Mouse (Mus musculus) telencephalon, adult 2 months (tissue): ENCODE measurements at regions not wholly inside any gene's neighbourhood (a gene's known extent, or its start where the extent isn't known, plus 50 kb on each side); places are given as distances from the start of the nearest gene placed in this dataset.

Source experiments
- DNase-seq: peaks from one replicate; pipeline ENCODE4 v3.0.0-alpha.2; 2011; ENCODE audit warnings: low read depth, low spot score

DNA sequence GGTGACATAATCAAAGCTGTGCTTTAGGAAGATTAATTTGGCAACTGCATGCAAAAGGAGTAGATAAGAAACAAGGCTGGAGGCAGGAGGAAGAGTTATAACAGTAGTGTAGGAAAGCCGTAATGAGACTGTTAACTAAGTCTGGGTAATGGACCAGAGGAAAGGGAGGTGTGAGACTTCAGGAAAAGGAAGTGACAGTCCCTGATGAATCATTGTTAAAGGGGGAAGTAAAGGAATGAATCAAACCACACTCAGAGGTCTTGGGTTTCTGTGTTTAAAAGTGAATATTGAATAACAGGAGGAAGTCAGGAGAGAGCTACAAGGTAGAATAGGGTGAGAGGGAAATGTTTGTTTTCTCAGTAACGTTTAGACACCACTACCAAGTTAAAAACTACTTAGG, 1175.9 kb downstream of the Diaph3 start:
- no peak for DNase-seq

DNA sequence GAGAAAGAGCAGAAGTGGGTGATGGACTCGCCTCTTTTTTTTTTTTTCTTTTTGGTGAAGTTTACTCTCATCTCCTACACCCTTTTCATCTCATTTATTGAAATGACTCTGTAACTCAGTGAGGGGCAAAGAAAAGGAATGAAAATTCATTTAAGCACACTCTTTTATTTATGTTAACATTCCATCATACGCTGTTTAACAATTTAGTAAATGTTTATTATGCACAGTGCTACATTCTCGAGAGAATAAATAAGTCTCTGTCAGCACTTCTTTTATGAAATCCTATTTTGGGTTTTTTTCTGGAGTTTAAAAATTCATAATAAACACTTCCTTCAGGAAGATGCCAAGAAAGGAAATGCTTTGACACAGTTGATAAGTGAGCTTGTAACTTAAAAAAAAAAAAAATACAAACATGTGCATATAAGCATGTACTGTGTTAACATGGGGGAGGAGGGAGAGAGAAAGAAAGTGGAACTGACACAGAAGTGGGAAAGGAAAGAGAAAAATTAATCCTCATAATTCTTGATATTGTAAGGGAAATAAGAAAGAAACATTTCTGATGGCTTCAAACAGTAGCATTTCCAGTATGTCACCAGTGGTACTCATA, 1195.2 kb downstream of the Diaph3 start:
- DNase-seq, result no peak

DNA sequence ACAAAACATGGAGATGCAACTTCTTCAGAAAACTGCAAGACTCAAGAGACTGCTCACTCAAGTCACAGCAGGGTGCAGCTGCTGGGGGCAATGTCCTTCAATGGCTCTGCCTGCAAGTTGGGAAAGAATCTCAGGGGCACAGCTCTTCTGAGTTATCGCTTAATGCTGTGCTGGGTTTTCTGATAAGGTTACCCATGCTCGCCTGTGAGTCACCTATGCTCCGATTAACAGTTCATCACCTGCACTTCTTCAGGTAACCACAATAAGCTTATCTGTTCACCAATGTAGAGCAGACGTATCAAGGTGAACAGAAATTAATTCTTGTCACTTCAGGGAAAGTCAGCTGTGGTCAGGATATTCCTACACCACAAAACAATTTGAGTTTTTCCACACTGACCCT, 1198.2 kb downstream of the Diaph3 start:
- no peak for DNase-seq

DNA sequence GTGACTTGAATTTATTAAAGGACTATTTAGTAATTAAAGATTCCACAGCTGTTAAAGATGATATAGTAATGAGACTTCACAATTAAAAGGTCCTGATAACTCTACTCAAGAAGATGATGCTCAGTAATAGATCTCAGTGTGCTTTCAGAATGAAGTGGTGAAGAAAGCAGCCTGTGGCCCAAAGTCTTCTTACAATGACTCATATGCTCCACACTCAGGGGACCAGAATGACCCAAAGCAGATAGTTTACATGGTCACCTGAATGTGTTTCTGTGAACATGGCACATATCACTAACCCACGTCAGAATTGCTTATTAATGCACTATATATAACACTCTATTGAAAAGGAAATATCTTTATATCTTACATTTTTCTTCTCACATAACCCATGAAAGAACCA, 1200.5 kb downstream of the Diaph3 start:
- no peak for DNase-seq

DNA sequence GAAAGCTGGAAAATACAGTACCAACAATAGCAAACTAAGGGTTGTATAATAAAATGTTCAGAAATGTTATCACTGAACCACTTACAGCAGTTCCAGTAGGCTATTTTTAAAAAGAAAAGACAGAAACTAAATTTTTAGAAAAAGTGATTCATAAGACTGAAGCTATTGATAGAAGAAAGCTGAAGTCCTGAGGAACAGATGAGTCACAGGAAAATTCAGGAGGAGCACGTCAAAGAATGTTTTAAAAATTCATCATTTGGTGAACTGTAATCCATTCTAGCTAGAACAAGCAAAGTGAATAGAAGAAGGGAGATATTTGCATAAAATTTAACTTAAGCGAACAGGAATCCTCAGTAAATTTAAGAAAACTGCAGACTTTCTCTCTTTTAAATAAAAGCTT, 1205.9 kb downstream of the Diaph3 start:
- DNase-seq, result peak; percentile 81

GRCm38 (mm10) chr14:85930387-85930786, 1210.6 kb downstream of the Diaph3 start:
- no peak for DNase-seq

DNA sequence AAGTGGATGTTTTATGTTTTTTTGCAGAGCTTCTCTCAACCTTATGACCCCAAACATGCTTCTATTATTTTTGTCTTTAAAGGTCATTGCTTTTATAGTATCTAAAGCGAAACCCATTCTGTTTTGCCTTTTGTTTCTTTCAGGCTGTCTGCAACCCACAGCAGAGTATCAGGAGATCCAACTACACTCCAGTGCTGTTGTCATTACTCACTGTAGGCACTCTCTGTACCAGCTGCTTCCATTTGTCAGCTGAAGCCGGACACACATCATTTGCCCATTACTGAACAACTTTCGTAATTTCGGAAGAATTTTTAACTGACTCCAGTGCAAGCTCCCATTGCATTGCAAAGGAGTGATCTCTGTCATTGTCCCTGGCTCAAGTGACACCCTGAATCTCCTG, 1222.1 kb downstream of the Diaph3 start:
- no peak for DNase-seq

- DNase-seq, result peak; percentile 26
These were observed 1225.3 kb downstream of the Diaph3 start for GRCm38 (mm10) chr14:85915761-85916160.

- DNase-seq, result peak; percentile 19
These were observed 1243.1 kb downstream of the Diaph3 start for GRCm38 (mm10) chr14:85897890-85898289.

GRCm38 (mm10) chr14:85861371-85861951, 1279.6 kb downstream of the Diaph3 start:
- DNase-seq, result no peak

- no peak for DNase-seq
These were observed 1291.5 kb downstream of the Diaph3 start for GRCm38 (mm10) chr14:85849490-85849889.

GRCm38 (mm10) chr14:85835494-85835893, 1305.5 kb downstream of the Diaph3 start:
- DNase-seq, result no peak

DNA sequence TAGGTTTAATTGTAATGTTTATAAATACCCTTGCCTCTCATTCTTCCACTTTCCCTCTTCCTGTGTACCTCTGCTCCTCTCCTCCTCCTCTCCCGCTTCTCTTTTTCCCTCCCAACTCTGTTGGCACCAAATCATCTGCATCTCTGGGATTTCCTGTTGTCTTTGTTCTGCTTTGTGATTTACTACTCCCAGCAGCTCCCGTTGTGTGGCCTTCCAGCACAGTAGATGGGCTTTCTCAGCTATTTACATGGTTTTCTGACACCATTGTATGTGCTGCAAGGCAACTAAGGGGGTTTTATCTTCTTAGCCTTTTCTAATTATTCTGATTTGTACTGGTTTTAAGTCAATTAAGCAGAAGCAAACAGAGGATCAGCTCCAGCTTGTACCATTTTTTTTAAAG, 1326.1 kb downstream of the Diaph3 start:
- no peak for DNase-seq

- no peak for DNase-seq
These were observed 1341.0 kb downstream of the Pcdh17 start for GRCm38 (mm10) chr14:85784386-85784785.

DNA sequence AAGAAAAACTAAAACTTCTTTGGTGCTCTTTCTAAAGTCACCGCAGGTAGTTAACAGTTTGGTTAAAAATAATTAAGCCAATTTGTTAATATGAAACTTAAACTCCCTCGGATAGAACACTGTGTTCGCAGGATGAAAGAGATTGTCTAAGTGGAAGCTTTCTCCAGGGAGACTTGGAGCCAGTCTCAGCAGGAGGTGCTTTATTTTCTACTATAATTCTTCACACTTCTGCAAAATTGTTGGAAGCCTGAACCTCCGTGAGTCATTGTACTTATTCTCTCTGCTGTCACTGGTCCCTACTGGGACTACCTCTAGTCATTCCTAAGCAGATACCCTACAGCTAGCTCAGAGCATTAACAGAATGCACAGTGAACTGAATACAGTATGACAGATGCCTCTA, 1327.3 kb downstream of the Pcdh17 start:
- DNase-seq, result peak; percentile 23

DNA sequence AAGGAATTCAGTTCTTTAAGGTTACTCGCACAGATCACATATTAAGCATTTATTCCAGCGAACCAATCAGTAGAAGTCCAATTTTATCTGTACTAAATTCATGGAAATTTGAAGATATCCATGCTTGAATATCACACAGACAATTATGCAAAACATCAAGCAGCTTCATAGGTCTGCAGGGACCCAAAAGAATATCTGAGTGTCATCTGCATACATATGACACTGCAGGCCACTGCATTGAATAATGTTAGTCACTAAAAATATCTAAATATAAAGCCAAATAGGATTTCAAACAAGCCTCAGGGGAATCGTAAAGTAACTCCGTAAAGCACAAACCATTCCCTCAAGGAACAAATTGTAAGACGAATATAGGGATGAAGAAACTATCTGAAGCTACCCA, 1324.9 kb downstream of the Pcdh17 start:
- no peak for DNase-seq

DNA sequence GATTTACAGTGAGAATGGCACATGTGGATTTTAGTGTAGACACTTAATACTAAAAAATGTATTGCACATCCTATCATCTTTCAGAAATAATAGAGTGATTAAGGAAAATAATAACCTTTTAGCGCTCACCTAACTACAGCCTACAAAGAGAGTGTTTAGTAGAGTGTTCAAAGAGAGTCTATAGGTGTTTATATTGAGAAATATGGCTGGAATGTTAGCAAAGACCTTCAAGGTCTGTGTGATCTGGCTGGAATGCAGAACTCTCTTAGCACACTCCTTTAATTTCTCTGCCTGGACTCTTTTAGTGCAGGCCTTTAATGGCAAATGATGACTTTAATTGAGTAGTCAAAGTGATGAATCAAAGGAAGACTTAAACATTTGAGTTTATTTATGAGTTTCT, 1314.0 kb downstream of the Pcdh17 start:
- DNase-seq, result no peak

DNA sequence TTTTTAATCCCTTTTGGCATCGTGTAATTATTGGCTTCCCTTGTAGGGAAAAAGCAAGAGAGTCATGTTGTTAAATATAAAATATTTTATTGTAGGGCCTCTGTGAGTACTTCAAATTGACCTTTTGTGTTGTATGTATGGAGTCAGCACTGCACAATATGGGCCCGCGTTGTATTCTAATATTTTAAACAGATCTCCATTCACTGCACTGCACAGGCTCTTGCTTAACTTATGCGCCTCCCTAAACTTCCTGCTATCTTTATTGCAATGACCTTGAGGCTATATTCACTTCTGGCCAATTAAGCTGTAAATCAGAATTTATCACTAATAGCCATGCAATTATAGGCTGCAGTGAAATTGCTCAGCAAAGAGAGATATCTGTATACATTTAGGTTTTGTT, 1295.2 kb downstream of the Pcdh17 start:
- DNase-seq, result no peak
